Mouse (Mus musculus): ENCODE measurements around the gene Wdr46.
A peak's percentile ranks its signal among the peaks of the same experiment; 100 is the strongest.

The Wdr46 gene

DNA sequence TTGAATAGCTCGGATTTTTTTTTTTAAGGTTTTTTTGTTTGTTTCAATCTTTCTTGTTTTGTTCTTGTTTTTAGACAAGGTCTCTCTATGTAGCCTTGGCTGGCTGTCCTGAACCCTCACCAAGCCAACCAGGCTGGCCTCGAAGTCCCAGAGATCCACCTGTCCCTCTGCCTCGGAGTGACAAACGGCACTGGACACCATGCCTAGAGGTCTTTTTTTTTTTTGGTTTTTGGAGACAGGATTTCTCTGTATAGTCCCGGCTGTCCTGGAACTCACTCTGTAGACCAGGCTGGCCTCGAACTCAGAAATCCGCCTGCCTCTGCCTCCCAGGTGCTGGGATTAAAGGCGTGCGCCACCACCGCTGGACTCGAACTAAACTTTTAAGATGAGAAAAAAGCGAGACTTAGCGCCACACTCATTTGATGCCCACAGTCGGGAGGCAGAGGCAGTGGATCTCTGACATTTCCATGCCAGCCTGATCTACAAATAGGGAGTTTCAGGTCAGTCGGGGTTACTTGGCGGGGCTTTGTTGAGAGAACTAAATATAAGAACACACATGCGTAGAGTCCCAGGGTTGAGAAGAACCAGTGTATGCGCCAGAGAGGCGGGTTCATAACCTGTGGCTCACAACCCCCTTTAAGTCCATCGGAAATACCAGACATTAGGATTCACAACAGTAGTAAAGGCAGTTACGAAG lies 12.1 kb upstream of the Wdr46 start:
- no peak for DNase-seq (ENCODE audit: low read depth)

DNA sequence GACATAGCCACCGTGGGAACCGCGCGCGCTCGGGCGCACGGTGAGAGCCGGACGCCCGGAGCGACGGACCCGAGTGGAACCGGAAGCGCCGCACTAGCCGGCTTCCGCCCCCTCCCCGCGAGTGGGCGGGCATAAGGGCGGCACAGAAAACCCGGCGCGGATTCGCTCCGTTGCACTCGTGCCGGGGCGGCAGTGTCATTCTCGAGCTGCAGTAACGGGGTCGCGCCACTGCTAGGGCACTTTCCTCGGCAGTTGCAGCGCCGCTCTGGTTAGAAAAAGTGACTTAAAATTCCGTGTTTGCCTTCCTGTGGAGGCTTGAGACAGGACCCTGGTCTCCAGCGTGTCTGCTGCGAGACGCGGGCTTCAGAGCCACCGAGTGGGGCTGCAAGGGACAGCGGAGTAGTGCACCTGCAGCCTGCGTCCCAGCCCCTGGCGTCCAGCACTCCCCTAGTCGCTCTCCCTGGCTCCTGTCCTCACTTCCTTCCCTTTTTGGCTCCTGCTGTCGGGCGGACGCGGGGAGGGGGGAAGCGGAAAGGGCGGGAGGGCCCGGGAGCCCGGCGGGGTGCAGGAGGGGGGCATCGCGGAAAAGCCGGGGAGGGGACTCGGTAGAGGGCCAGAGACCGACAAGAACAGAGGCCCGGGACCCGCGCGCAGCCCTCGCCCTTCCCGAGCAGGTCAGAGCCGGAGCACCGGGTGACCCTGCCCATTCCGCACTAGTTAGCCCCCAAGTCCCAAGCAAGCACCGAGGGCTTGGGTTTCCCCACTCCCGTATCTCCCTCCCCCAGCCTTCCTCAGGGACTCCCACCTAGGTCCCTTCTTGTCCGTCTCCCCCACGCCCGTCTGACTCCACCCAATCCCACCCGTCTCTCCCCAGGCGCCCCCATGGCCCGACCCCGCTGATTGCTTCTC lies 10.8 kb upstream of the Wdr46 start, which contains the start of gene Rgl2:
Gene Rgl2, plus strand, starts transcription at position 173 of the 909 bp plus-strand sequence.
- peak; percentile 94 for DNase-seq (ENCODE audit: low read depth)

DNA sequence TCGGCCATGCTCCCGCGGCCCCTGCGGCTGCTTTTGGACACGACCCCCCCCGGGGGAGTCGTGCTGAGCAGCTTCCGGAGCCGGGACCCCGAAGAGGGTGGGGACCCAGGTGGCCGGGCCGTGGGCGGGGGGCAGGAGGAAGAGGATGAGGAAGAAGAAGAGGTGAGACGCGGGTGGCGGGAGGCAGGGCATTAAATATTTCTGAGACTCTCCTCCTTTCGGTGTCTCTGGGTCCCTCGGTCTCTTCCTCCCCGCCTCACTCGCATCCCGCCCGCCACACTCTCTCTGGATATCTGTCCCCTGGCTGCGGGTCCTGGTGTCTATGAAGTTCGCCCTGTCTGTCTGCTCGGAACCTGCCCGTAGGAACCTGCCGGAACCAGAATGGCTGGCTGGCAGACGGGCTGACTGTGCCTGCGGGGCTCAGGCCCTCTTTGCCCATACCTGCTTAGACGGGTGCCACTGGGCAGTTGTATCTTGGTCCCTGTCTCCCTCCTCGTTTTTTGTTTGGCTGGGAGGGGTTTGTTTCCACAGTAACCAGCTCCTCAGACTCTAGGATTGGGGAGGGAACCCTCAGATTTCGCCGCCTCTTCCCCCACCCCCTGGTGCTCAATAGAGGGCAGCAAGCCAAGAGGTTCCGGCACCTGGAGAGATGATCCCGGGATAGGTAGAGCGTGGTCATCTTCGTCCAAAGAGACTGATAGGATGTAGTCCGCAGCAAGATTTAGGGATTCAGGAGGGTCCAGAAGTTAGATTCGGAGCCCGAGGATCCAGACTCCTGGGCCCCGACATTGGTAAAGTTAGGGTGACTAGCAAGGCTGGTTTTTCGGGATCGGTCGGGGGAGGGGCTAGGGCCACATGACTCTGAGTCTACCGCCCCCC lies 9.9 kb upstream of the Wdr46 start:
- peak; percentile 80 for DNase-seq (ENCODE audit: low read depth)

DNA sequence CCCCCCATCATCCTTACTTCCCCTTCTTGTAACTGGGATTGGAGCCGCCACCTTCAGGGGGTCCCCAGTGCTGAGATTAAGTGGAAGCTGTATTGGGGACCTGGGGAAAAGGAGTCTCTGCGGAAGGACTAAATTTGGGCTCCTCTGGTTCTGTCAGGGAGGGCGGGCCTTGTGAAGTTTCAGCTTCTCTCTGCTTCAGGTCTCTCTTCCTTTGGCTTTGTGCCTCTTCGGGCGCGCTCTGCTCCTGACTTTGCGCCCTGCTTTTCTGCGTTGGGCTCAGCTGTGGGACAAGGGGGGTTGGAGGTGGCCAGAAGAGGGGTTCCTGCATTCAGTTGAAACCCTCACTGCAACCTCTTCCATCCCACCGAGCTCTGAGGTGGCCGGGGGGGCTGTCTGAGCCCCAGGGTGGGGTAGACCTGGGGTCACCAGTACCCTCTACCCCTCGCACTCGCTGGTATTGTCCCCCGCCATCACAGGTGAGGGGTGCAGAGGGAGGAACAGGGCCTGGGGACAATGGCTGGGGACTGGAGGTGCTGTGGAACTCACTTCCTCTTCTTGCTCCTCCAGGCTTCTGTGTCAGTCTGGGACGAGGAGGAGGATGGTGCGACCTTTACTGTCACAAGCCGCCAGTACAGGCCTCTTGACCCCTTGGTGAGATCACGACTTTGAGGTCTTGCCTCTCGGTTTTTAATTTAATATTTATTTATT lies 9.1 kb upstream of the Wdr46 start:
- DNase-seq (ENCODE audit: low read depth): peak; percentile 71

DNA sequence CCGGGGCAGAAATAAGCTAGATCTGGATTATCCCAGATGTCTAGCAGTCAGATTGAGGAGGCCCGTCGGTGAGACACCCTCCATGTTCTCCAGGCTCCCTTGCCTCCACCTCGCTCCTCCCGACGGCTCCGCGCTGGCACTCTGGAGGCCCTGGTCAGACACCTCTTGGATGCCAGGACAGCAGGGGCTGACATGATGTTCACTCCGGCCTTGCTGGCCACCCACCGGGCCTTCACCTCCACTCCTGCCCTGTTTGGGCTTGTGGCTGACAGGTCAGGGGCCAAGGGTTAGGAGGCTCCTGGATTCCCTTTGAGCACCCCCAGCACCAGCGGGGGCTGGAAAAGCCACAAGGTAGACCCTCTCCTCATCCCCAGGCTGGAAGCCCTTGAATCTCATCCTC lies 8.5 kb upstream of the Wdr46 start:
- DNase-seq (ENCODE audit: low read depth): no peak

DNA sequence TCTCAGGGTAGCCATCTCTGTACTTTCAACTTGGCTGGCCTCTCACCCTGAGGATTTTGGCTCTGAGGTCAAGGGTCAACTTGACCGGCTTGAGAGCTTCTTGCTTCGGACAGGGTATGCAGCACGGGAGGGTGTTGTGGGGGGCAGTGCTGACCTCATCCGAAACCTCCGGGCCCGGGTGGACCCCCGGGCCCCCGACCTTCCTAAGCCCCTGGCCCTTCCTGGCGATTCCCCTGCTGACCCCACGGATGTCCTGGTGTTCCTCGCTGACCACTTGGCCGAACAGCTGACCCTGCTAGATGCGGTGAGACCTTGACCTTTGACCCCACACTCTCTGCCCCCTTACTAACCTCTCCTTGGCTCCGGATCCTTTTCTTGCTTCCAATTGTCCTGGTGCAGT lies 8.0 kb upstream of the Wdr46 start:
- no peak for DNase-seq (ENCODE audit: low read depth)

DNA sequence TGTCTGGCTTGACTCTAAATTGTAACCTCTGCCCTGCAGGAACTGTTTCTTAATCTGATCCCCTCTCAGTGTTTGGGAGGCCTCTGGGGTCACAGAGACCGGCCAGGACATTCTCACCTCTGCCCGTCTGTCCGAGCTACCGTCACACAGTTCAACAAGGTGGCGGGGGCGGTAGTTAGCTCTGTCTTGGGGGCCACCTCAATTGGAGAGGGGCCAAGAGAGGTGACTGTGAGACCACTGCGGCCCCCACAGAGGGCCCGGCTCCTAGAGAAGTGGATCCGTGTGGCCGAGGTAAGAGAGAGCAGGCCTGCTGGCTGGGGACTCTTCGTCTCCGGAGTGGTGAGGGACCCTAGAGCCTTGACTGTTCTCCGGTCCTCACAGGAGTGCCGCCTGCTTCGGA lies 7.5 kb upstream of the Wdr46 start:
- no peak for DNase-seq (ENCODE audit: low read depth)

DNA sequence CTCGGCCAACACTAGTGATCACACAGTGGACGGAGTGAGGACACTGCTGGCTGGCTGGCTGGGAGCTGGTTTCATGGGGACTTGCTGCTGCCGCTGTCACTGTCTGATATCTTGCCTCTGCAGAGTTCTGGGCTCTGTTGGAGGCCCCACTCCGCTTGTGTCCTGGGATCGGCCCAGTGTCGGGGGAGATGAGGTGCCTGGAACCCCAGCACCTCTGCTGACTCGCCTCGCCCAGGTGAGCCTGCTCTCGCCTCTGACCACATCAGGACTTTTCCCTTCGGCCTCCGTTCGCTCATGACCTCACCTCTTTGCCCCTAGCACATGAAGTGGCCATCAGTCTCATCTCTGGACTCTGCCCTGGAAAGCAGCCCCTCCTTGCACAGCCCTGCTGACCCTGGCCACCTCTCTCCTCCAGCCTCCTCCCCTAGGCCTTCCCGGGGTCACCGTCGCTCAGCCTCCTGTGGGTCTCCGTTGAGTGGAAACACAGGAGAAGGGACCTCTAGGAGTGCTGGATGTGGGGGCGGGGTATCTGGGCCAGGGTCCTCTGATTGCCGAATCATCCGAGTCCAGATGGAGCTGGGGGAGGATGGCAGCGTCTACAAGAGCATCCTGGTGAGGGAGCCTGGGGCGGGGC lies 4.9 kb upstream of the Wdr46 start:
- DNase-seq (ENCODE audit: low read depth): no peak

DNA sequence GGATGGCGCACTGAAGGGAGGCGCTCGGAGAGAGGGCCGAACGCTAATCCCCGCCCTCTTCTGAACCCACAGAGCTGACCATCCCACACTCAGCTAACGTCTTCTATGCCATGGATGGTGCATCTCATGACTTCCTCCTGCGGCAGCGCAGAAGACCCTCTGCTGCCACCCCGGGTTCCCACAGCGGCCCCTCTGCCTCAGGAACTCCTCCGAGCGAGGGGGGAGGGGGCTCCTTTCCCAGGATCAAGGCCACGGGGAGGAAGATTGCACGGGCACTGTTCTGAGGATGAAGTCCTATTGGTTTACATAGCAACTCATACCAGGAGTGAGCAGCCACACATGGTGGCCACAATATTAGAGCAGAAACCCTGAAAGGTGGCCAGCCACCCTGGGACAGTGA lies 3.5 kb upstream of the Wdr46 start:
- no peak for DNase-seq (ENCODE audit: low read depth)

DNA sequence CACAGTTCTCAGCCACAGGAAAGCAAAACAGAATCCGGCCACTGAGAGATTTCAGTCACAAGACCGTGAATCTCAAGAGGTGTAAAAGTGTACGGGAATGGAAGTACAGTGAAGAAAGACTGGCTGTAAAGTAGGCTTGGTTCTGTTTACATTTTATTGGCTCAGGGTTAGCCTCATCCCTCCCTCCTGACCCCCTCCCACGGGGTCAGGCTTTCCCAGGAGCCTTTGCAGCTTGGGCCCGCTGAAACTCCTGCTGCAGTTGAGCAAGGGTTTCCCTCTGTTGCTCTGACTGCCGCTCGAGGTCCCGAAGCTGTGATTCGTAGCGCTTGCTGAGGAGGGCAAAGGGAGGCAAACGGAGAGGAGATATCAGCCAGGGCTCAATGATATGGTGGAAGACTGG lies 1.7 kb upstream of the Wdr46 start:
- no peak for DNase-seq (ENCODE audit: low read depth)

DNA sequence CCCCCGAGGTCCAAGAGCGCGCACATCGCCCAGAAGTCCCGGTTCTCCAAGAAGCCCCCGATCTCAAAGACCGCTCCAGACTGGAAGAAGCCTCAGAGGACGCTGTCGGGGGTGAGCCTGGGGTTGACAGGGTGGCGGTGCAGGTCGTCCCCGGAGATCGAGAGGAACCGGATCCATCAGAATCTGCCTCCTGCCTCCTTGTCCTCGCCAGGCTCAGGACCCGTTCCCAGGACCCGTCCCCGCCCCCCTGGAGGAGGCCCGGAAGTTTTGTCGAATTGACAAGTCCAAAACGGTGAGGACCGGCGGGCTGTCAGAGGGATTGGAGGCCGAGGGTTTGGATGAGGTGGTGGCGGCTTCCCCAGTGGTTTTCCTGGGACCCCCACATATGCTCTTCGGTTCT lies 521 bp downstream of the Wdr46 start:
- DNase-seq (ENCODE audit: low read depth): no peak

DNA sequence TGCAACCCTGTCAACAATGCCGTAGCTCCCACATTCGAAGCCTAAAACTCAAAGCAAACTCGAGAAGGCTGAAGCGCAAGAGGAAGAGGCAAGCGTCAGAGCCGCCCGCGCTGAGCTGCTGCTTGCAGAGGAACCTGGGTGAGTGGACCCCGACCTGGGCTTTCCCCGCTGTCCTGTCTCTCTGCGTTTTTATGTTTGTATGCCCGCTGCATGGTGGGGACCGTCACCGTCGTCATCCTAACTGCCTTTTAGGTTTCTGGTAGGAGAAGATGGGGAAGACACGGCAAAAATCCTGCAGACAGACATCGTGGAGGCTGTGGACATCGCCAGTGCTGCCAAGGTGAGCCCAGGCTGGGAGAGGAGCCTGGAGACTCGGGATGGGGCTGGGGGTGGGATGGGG lies 921 bp downstream of the Wdr46 start:
- DNase-seq (ENCODE audit: low read depth): no peak

DNA sequence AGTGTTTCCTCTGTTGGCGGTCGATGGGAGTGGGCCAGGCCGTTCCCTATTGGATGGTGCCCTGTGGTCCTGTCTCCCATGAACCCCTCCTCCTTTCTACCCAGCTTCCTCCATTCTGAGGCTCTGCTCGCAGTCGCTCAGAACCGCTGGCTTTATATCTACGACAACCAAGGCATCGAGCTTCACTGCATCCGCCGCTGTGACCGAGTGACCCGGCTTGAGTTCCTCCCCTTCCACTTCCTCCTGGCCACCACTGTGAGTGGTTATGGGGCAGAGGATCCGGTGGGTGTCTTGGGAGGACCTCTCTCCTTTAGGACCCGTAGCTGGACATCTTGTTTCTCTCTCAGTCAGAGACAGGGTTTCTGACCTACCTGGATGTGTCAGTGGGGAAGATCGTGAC lies 3.0 kb downstream of the Wdr46 start:
- DNase-seq (ENCODE audit: low read depth): no peak

DNA sequence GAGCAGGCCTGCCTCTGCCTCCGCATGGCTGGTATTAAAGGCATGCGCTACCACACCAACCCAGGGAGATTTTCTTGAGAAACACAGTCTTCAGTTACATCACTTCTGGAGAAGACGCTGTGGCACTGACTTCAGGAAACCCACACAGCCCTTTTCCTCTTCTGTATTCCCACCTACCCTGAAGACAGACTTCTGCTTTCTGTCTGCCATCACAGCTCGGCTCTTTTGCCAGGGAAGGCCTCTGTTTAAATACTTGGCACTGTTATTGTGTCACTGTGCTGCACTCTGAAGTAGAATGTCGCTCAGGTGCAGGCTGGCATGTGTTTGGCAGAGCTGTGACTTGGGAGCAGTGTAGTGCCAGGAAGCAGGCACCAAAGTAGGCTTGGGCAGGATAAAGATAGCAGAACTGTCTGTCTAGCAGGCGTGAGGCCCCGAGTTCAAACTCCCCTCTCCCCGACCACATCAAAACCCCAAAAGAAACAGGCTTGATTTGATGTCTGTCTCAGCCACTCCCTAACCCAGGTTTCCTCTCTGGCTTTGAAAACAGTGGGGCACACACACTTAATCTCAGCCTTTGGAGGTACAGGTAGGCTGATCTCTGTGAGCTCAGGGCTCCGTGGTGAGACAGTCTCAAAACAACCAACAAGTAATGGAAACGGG lies 7.1 kb downstream of the Wdr46 start:
- DNase-seq (ENCODE audit: low read depth): peak; percentile 86

DNA sequence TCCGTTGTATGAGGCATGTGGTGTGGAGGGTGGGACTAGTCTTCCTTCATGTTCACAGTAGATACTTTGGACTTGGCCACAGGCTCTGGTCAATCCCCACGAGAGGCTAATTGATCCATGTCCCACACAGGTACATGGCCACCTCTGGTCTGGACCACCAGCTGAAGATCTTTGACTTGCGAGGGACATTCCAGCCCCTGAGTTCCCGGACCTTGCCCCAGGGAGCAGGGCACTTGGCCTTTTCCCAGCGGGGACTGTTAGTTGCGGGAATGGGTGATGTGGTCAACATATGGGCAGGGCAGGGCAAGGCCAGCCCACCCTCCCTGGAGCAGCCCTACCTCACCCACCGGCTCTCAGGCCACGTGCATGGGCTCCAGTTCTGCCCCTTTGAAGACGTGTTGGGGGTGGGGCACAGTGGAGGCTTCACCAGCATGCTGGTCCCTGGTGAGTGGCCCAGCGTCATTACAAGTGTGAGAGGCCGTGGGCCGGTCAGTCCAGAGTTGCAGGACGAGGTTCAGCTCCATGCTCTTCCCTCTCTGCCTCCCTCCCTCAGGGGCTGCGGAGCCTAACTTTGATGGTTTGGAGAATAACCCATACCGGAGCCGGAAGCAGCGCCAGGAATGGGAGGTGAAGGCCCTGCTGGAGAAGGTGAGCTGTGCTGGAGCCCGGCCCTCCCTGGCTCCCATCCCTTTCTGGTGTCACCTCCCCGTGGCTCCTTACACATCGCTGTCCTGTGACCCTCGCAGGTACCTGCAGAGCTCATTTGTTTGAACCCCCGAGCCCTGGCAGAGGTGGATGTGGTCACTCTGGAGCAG lies 7.8 kb downstream of the Wdr46 start:
- no peak for DNase-seq (ENCODE audit: low read depth)

DNA sequence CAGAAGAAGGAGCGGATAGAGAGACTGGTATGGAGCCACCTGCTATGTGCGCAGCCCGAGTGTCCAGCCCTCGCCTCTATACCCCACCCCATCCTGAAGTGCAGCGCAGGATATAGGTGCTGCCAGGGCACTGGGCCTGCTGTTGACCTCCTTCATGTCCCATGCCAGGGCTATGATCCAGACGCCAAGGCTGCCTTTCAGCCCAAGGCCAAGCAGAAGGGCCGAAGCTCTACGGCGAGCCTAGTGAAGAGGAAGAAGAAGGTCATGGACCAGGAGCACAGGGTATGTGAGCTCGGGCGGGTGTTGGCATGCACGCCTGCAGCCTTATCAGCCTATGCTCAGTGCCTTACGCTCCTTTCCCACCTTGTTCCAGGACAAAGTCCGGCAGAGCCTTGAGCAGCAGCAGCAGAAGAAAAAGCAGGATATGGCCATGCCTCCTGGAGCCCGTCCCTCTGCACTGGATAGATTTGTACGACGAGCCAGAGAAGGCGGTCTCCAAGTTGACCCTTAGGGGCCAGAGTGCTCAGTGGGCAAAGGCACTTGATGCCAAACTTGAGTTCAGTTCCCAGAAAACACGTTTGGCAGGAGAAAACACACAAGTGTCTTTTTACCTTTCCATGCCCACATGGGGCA lies 8.6 kb downstream of the Wdr46 start:
- DNase-seq (ENCODE audit: low read depth): no peak

DNA sequence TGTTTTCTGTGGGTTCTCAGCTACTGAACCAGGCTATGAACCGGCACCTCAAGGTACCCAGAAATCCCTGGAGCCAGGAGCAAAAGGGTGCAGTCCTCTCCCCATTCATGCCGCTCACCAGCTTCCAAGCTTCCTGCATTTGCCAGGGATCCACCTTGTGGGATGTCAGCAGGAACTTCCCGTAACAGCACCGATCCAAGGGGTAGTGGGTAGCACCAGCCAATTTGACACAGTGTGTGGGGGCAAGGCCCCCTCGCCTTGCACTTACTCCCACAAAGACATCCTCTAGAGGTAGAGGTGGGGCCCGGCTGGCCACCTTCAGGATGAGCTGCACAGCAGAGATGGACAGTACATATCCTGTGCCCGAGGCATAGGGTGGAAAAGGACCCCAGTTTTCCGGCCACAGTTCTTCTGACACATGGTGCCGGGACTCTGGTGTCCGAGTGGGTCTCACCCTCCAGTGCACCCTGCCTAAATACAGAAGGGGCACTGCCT lies 9.7 kb downstream of the Wdr46 start:
- no peak for DNase-seq (ENCODE audit: low read depth)

DNA sequence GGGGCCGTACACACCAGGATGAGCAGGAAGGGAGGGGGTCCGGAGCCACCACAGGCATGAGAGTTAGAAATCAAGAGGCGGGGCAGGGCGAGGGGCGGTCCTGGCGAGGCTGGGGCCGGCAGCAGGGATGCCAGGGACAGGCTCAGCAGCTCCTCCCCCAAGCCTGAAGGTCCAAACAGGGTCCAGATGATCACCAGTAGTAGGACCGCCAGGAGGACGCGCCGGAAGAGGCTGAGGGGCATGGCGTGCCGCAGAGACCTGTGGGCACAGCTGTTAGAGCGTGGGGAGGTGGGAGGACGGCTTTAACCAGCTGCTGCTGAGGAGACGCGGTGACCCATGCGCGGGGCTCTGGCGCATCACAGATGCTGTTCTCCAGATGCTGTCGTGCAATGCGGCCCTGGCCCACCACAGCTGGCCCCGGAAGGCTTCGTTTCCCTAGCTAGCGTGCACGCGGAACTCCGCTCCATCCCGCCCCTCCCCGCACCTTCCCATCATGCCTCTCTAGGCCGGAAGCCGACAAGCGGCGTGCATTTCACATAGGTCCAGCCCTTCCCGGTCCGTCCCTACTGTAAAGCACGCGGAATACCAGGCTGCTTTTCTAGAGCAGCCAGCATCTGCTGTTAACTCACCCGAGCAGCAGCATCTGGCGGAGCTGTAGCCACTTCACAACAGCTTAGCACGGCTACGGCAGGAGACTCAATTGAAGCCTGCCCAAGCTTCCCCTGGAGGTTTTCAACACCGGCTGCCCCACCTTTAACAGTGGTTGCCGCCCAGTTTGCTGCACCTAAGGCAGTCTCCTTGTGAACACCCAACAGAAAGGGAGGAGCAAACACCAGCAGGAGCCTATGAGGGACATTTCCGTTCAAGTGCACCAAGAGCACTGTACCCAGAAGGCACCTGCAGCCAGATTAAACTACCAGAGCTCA lies 10.8 kb downstream of the Wdr46 start, which contains the start of gene B3galt4:
Gene B3galt4, minus strand, starts transcription at position 468 of the 926 bp plus-strand sequence.
- peak; percentile 88 for DNase-seq (ENCODE audit: low read depth)
